Mouse (Mus musculus) embryo, embryonic 10.5 days (tissue): ENCODE results near the gene Acap1.

Experiments
- DNase-seq: peaks from one replicate; pipeline ENCODE4 v3.0.0-alpha.2; 2015; ENCODE audit warnings: low spot score

Acap1 gene

DNA sequence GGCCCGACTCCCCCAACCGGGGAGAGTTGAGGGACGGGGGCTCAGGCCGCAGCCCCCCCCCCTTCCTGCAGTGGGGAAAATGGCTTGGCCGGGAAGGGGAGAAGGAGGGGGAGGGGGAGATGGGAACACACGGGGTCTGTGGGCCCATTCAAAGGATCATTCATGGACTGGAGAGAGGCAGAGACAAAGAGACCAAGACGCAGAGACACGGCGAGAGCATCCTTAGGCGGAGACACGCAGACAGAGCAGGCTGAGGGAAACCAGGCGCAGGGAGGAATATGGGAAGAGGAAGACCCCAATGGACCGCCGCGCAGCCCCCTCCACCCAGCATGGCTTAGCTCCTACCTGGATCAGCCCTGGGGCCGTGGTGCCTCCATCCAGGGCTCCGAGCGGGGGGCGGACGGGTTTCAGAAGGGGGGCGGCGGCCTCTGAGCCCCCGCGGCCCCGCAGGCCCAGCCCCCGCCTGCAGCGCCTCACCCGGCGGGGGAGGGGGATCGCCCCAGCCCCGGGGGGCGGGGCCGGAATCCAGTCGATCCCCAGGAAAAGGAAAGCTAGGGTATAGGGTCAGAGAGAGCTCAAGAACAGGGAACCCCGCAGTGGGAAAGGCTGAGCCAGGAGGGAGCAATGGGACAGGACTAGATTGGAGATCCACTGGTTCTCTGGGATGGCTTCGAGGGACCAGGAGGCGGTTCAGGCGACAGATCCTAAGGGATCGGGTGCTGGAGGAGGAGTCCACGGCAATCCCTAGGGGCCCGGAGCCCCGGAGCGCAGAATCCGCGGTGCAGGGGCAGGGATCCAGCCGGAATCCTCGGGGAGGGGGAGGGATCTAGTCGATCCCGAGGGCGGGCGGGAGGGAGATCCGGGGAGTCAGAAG, 58.4 kb downstream of the Acap1 start:
- peak; percentile 62 for DNase-seq

DNA sequence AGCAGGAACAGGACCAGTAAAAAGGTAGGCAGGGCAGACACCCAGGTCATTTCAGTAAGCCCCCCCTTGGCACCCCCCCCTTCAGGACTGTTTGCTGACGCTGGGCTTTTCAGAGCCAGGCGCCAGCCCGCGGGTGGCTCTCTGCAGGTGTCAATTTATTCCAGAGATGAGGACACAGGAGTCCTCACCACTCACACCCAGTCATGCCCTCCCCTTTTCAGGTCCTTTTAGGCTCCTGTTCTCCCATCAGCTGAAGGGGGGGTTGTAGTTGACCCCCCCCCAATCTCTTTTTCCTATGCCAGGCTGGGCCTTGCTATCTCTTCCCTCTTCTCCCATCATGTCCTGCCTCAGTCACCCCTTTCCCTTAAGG, 59.4 kb downstream of the Acap1 start:
- DNase-seq = peak; percentile 18

DNA sequence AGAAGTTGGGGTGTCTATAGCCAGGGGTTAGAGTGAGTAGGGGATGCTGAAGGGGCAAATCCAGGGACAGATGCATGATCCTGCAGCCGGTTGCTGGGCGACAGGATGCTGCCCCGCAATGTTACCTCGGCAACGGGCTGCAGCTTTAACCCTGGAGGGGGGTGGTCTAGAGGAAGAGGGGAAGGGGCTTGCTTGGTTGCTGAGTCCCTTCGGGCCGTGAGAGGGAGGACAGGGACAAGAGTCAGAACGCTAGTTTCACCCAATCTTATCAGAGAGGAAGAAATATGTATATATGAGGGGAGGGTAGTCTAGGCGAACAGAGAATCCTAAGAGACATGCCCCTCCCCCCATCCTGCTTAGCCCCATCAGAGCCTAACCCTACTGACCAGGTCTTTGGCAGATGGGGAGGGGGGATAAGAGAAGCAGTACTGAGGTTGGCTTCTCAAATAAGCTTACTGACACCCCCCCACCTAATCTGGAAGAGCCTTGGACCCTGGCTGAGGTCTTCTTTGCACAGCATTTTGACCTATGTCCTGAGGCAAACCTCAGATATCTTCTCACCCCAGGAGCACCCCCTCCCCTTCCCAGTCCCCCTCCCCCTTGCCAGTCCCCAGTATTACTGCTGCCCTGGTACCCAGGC, 59.9 kb downstream of the Acap1 start:
- DNase-seq = peak; percentile 76

DNA sequence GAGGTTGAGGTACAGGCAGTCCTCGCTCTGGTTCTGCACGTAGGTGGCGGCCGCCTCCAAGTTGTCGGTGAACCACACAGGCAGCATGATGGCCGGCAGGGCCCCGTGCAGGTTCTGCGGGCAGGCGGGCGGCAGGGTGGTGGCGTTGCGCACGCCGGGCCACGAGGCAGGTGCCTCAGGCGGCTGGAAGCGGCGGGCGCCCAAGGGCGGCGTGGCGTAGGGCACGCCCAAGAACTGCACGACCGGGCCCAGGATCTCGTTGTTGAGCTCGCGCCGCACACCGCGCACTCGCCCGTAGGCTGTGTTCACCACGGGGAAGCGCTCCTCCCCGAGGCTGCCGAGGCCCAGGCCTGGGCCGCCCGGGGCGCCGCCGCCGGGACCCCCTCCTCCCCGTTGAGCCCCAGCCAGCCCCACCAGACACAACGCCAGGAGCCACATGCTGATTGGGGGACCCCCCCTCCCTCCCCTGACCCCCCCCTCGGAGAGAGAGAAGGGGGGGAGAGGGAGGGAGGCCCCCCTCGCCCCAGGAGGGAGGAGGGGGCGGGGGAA, 61.3 kb downstream of the Acap1 start:
- peak; percentile 35 for DNase-seq

- no peak for DNase-seq
Measured at GRCm38 (mm10) chr11:69833554-69833953, 61.8 kb downstream of the Acap1 start.
